Mouse (Mus musculus): ENCODE data around the gene Dupd1. TPM values are rescaled to one million over a fixed set of nuclear protein-coding genes. Genes with fewer than 3 reads are reported as not detected.

The Dupd1 gene
- 0.24 and 0.46 TPM in 2 replicates for polyA plus RNA-seq (2021; fragmentation: Nextera tagmentation)
- long read RNA-seq, experiment 1 = 0 reads
- long read RNA-seq, experiment 2 = 0 reads

GRCm38 (mm10) chr14:21714486-21714885 lies at the start of gene Dupd1:
Dupd1 (minus strand) TSS chr14:21714576.

GRCm38 (mm10) chr14:21750881-21751542 lies 36.6 kb upstream of the Dupd1 start, which contains the start of gene Dusp13:
Dusp13 (minus strand) TSS chr14:21751181.

GRCm38 (mm10) chr14:21750008-21750880 lies 35.9 kb upstream of the Dupd1 start, which contains the start of gene Samd8:
Samd8 (plus strand) TSS chr14:21750531.

Other genes with a start within 250 kb of the Dupd1 start
- 10.4 and 12.1 TPM in 2 replicates for gene Kat6b, start 233.1 kb downstream of the Dupd1 start, polyA plus RNA-seq (2021; fragmentation: Nextera tagmentation)
- 33.3 and 45.0 TPM in 2 replicates for gene Samd8, start 36.0 kb upstream of the Dupd1 start, polyA plus RNA-seq (2021; fragmentation: Nextera tagmentation)
- 0.39 TPM in 1 of 2 replicates, not detected in the other for gene Dusp13, start 36.6 kb upstream of the Dupd1 start, polyA plus RNA-seq (2021; fragmentation: Nextera tagmentation)
- 328 and 329 TPM in 2 replicates for gene Vdac2, start 110.7 kb upstream of the Dupd1 start, polyA plus RNA-seq (2021; fragmentation: Nextera tagmentation)
- 61.6 and 62.0 TPM in 2 replicates for gene Comtd1, start 134.4 kb upstream of the Dupd1 start, polyA plus RNA-seq (2021; fragmentation: Nextera tagmentation)

Measured in layer of hippocampus, adult 6 months (tissue).